Mouse (Mus musculus): ENCODE measurements around the gene Gm20716.
"Not testable (repeated sequence)": the region's sequence is repeated elsewhere in the genome, so short reads cannot be mapped to it uniquely, and the experiment has no call there.

The Gm20716 gene

GRCm38 (mm10) chr2:168166750-168167460, 63.3 kb downstream of the Gm20716 start:
- peak; percentile 65 for DNase-seq (ENCODE audit: low spot score)

GRCm38 (mm10) chr2:168161978-168162377, 68.2 kb downstream of the Gm20716 start:
- DNase-seq (ENCODE audit: low spot score) = peak; percentile 43

GRCm38 (mm10) chr2:168161514-168161971, 68.6 kb downstream of the Gm20716 start:
- DNase-seq (ENCODE audit: low spot score) = no peak

GRCm38 (mm10) chr2:168160370-168160930, 69.7 kb downstream of the Gm20716 start:
- no peak for DNase-seq (ENCODE audit: low spot score)

GRCm38 (mm10) chr2:168158911-168159711, 71.1 kb downstream of the Gm20716 start:
- DNase-seq (ENCODE audit: low spot score) = peak; percentile 59

GRCm38 (mm10) chr2:168157974-168158373, 72.2 kb downstream of the Gm20716 start:
- not testable (repeated sequence) for DNase-seq (ENCODE audit: low spot score)

GRCm38 (mm10) chr2:168156361-168156760, 73.8 kb downstream of the Gm20716 start:
- no peak for DNase-seq (ENCODE audit: low spot score)

- DNase-seq (ENCODE audit: low spot score) = no peak
Measured at GRCm38 (mm10) chr2:168155666-168156065, 74.5 kb downstream of the Gm20716 start.

GRCm38 (mm10) chr2:168154090-168154881, 75.9 kb downstream of the Gm20716 start:
- peak; percentile 94 for DNase-seq (ENCODE audit: low spot score)

GRCm38 (mm10) chr2:168149241-168149640, 80.9 kb downstream of the Gm20716 start:
- no peak for DNase-seq (ENCODE audit: low spot score)

- DNase-seq (ENCODE audit: low spot score) = no peak
Measured at GRCm38 (mm10) chr2:168147722-168148432, 82.3 kb downstream of the Gm20716 start.

- no peak for DNase-seq (ENCODE audit: low spot score)
Measured at GRCm38 (mm10) chr2:168145437-168145836, 84.7 kb downstream of the Gm20716 start.

- no peak for DNase-seq (ENCODE audit: low spot score)
Measured at GRCm38 (mm10) chr2:168143794-168144193, 86.4 kb downstream of the Gm20716 start.

- DNase-seq (ENCODE audit: low spot score) = no peak
Measured at GRCm38 (mm10) chr2:168137161-168137560, 93.0 kb downstream of the Gm20716 start.
